Mouse (Mus musculus): ENCODE results near the gene Snapin.

Snapin gene

GRCm38 (mm10) chr3:90451396-90452095 lies 39.3 kb downstream of the Snapin start:
- no peak for DNase-seq

GRCm38 (mm10) chr3:90450874-90451273 lies 40.0 kb downstream of the Snapin start:
- DNase-seq: no peak

- DNase-seq: no peak
Observed at GRCm38 (mm10) chr3:90448626-90449025, 42.2 kb downstream of the Snapin start.

GRCm38 (mm10) chr3:90447123-90447494 lies 43.7 kb downstream of the Snapin start:
- DNase-seq: no peak

- peak; percentile 32 for DNase-seq
Observed at GRCm38 (mm10) chr3:90446389-90447122, 44.3 kb downstream of the Snapin start.

GRCm38 (mm10) chr3:90445417-90446200 lies 45.2 kb downstream of the Snapin start:
- no peak for DNase-seq

- DNase-seq: no peak
Observed at GRCm38 (mm10) chr3:90443977-90444376, 46.9 kb downstream of the Snapin start.

- no peak for DNase-seq
Observed at GRCm38 (mm10) chr3:90440756-90441155, 50.1 kb downstream of the Snapin start.
